Mouse (Mus musculus): Measurements from ENCODE around the gene F930015N05Rik.

Gene F930015N05Rik

GRCm38 (mm10) chr11:64386333-64386732 is 50.1 kb downstream of the F930015N05Rik start:
- in situ Hi-C loops (cut with MboI, MseI): no loop called here

Measured in T-helper 2 cell (primary cell).